Mouse (Mus musculus) T-cell, adult 2 months (primary cell): ENCODE data around the gene Tnip2.
A peak's percentile ranks its signal among the peaks of the same experiment; 100 is the strongest.

Source experiments
- DNase-seq: peaks from one replicate; pipeline ENCODE4 v3.0.0; 2022; ENCODE audit warnings: low spot score

Tnip2 gene

GRCm38 (mm10) chr5:34461294-34461693, 52.5 kb downstream of the Tnip2 start:
- DNase-seq: no peak

DNA sequence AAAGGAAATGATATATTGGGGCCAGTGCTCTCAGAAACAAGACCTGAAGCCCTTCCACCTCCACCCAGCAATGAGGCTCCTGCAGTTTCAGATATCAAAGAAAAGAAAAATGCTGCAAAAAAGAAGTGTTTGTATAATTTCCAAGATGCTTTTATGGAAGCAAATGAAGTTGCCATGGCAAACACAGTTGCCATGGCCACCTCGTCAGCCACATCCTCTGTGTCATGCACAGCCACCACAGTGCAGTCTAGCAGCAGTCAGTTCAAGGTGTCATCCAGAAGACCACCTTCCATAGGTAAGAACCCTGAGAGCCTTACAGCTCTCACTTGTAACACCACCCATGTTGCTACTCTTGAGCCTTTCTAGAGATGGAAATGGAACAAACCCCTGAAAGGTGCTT, 54.8 kb downstream of the Tnip2 start:
- DNase-seq: peak; percentile 7

DNA sequence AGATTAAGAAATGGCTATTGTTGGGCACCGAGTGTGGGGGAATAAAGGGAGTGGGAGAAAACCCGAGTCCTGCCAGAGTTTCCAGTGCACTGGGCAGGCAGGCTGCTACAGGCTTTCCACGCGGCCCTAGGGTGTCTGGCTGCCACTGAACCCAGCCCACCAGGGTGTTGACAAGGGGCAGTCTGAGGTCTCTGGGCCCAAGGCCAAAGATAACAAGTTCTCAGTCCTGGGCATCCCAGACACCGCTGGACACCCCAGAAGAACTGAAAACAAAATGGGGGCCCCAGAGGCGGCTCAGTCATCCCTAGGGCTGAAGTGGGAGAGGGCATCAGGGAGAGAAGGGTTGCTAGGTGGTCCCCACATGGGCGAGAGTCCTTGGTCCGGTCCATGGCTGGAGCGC, 67.6 kb downstream of the Tnip2 start:
- DNase-seq: no peak
